Mouse (Mus musculus): ENCODE results near the gene Igsf11. TPM values are rescaled to one million over a fixed set of nuclear protein-coding genes. Genes with fewer than 3 reads are reported as not detected.

Gene Igsf11
- polyA plus RNA-seq, 1 experiment from 2014 or later = 4.1 TPM

- Histone ChIP-seq H3K4me2 (ENCODE audit: low read depth, low read length, severe bottlenecking) (no peak overlapping the region), H3K27me3 (ENCODE audit: control insufficient read depth, insufficient read depth, low read length) (no peaks in the 10 kb centered on the region), H3K27ac (ENCODE audit: low read depth, low read length) (no peak overlapping the region), H3K9ac (ENCODE audit: low read length) (no peak overlapping the region), H3K9me3 (ENCODE audit: control insufficient read depth, low read length) (no peaks in the 10 kb centered on the region), H3K36me3 (ENCODE audit: control insufficient read depth, insufficient read depth, low read length) (no peaks in the 10 kb centered on the region), H3K4me1 (replicated peaks; ENCODE audit: control insufficient read depth, insufficient read depth, low read length) (peaks cover 12% of the 10 kb centered on the region; the same call in 1 of the 2 replicates), H3K4me3 (ENCODE audit: low read depth, low read length) (no peak overlapping the region)
- no peak for DNase-seq (ENCODE audit: low spot score)
- peak; percentile 70 for ATAC-seq (replicated peaks; ENCODE audit: low FRiP score)
Measured at GRCm38 (mm10) chr16:38999298-38999697, 106.8 kb downstream of the Igsf11 start.

- ATAC-seq (replicated peaks; ENCODE audit: low FRiP score) (no peak), DNase-seq (ENCODE audit: low spot score) (no peak)
- no peaks in the 10 kb centered on the region for H3K27me3 ChIP-seq (ENCODE audit: control insufficient read depth, insufficient read depth, low read length)
- H3K9ac ChIP-seq (ENCODE audit: low read length) = no peak overlapping the region
- H3K4me1 ChIP-seq (replicated peaks; ENCODE audit: control insufficient read depth, insufficient read depth, low read length) = no peaks in the 10 kb centered on the region
- no peak overlapping the region for H3K27ac ChIP-seq (ENCODE audit: low read depth, low read length)
- WGBS = 92% methylated on average over 7 of the region's 7 CpGs
- H3K4me3 ChIP-seq (ENCODE audit: low read depth, low read length) = no peak overlapping the region
- H3K4me2 ChIP-seq (ENCODE audit: low read depth, low read length, severe bottlenecking) = no peak overlapping the region
- no peaks in the 10 kb centered on the region for H3K36me3 ChIP-seq (ENCODE audit: control insufficient read depth, insufficient read depth, low read length)
- no peaks in the 10 kb centered on the region for H3K9me3 ChIP-seq (ENCODE audit: control insufficient read depth, low read length)
Measured at GRCm38 (mm10) chr16:39006978-39007377, 114.5 kb downstream of the Igsf11 start.

GRCm38 (mm10) chr16:39019449-39019848 is 127.0 kb downstream of the Igsf11 start:
- Histone ChIP-seq H3K9me3 (ENCODE audit: control insufficient read depth, low read length) (no peaks in the 10 kb centered on the region), H3K27ac (ENCODE audit: low read depth, low read length) (no peak overlapping the region), H3K9ac (ENCODE audit: low read length) (no peak overlapping the region), H3K4me1 (replicated peaks; ENCODE audit: control insufficient read depth, insufficient read depth, low read length) (no peaks in the 10 kb centered on the region), H3K4me3 (ENCODE audit: low read depth, low read length) (no peak overlapping the region), H3K4me2 (ENCODE audit: low read depth, low read length, severe bottlenecking) (no peak overlapping the region), H3K27me3 (ENCODE audit: control insufficient read depth, insufficient read depth, low read length) (no peaks in the 10 kb centered on the region), H3K36me3 (ENCODE audit: control insufficient read depth, insufficient read depth, low read length) (no peaks in the 10 kb centered on the region)
- WGBS = 49% methylated on average over 2 of the region's 2 CpGs
- DNase-seq (ENCODE audit: low spot score) (no peak), ATAC-seq (replicated peaks; ENCODE audit: low FRiP score) (no peak)

- WGBS = 33% methylated on average over 8 of the region's 8 CpGs
- DNase-seq (ENCODE audit: low spot score) (peak; percentile 69), ATAC-seq (replicated peaks; ENCODE audit: low FRiP score) (peak; percentile 86)
- H3K4me2 ChIP-seq (ENCODE audit: low read depth, low read length, severe bottlenecking) = no peak overlapping the region
- H3K27ac ChIP-seq (ENCODE audit: low read depth, low read length) = no peak overlapping the region
- H3K4me3 ChIP-seq (ENCODE audit: low read depth, low read length) = no peak overlapping the region
- no peaks in the 10 kb centered on the region for H3K27me3 ChIP-seq (ENCODE audit: control insufficient read depth, insufficient read depth, low read length)
- H3K4me1 ChIP-seq (replicated peaks; ENCODE audit: control insufficient read depth, insufficient read depth, low read length) = no peaks in the 10 kb centered on the region; the same call in 1 of the 2 replicates
- H3K9me3 ChIP-seq (ENCODE audit: control insufficient read depth, low read length) = no peaks in the 10 kb centered on the region
- H3K9ac ChIP-seq (ENCODE audit: low read length) = no peak overlapping the region
- H3K36me3 ChIP-seq (ENCODE audit: control insufficient read depth, insufficient read depth, low read length) = no peaks in the 10 kb centered on the region
Measured at GRCm38 (mm10) chr16:39025989-39026736, 133.7 kb downstream of the Igsf11 start.

GRCm38 (mm10) chr16:39031350-39031749 is 138.9 kb downstream of the Igsf11 start:
- 86% methylated on average over 2 of the region's 2 CpGs for WGBS
- DNase-seq (ENCODE audit: low spot score) (no peak), ATAC-seq (replicated peaks; ENCODE audit: low FRiP score) (no peak)
- Histone ChIP-seq H3K9ac (ENCODE audit: low read length) (no peak overlapping the region), H3K27me3 (ENCODE audit: control insufficient read depth, insufficient read depth, low read length) (no peaks in the 10 kb centered on the region), H3K27ac (ENCODE audit: low read depth, low read length) (no peak overlapping the region), H3K4me1 (replicated peaks; ENCODE audit: control insufficient read depth, insufficient read depth, low read length) (no peaks in the 10 kb centered on the region; the same call in 1 of the 2 replicates), H3K4me2 (ENCODE audit: low read depth, low read length, severe bottlenecking) (no peak overlapping the region), H3K4me3 (ENCODE audit: low read depth, low read length) (no peak overlapping the region), H3K9me3 (ENCODE audit: control insufficient read depth, low read length) (no peaks in the 10 kb centered on the region), H3K36me3 (ENCODE audit: control insufficient read depth, insufficient read depth, low read length) (no peaks in the 10 kb centered on the region)

GRCm38 (mm10) chr16:39037257-39037656 is 144.8 kb downstream of the Igsf11 start:
- H3K4me2 ChIP-seq (ENCODE audit: low read depth, low read length, severe bottlenecking) = no peak overlapping the region
- no peaks in the 10 kb centered on the region for H3K4me1 ChIP-seq (replicated peaks; ENCODE audit: control insufficient read depth, insufficient read depth, low read length)
- no peaks in the 10 kb centered on the region for H3K36me3 ChIP-seq (ENCODE audit: control insufficient read depth, insufficient read depth, low read length)
- no peak for DNase-seq (ENCODE audit: low spot score)
- WGBS = 79% methylated on average over 4 of the region's 4 CpGs
- H3K4me3 ChIP-seq (ENCODE audit: low read depth, low read length) = no peak overlapping the region
- no peak for ATAC-seq (replicated peaks; ENCODE audit: low FRiP score)
- H3K9me3 ChIP-seq (ENCODE audit: control insufficient read depth, low read length) = no peaks in the 10 kb centered on the region
- H3K9ac ChIP-seq (ENCODE audit: low read length) = no peak overlapping the region
- no peaks in the 10 kb centered on the region for H3K27me3 ChIP-seq (ENCODE audit: control insufficient read depth, insufficient read depth, low read length)
- H3K27ac ChIP-seq (ENCODE audit: low read depth, low read length) = no peak overlapping the region

- DNase-seq (ENCODE audit: low spot score) (no peak), ATAC-seq (replicated peaks; ENCODE audit: low FRiP score) (no peak)
- H3K9ac ChIP-seq (ENCODE audit: low read length) = no peak overlapping the region
- H3K4me3 ChIP-seq (ENCODE audit: low read depth, low read length) = no peak overlapping the region
- H3K4me2 ChIP-seq (ENCODE audit: low read depth, low read length, severe bottlenecking) = no peak overlapping the region
- no peaks in the 10 kb centered on the region for H3K9me3 ChIP-seq (ENCODE audit: control insufficient read depth, low read length)
- no peaks in the 10 kb centered on the region for H3K36me3 ChIP-seq (ENCODE audit: control insufficient read depth, insufficient read depth, low read length)
- H3K27ac ChIP-seq (ENCODE audit: low read depth, low read length) = no peak overlapping the region
- 14% methylated on average over 5 of the region's 5 CpGs for WGBS
- peaks cover 5% of the 10 kb centered on the region; the same call in 1 of the 2 replicates for H3K4me1 ChIP-seq (replicated peaks; ENCODE audit: control insufficient read depth, insufficient read depth, low read length)
- peaks cover 4% of the 10 kb centered on the region; the same call in 1 of the 2 replicates for H3K27me3 ChIP-seq (ENCODE audit: control insufficient read depth, insufficient read depth, low read length)
Measured at GRCm38 (mm10) chr16:39044381-39044780, 151.9 kb downstream of the Igsf11 start.

GRCm38 (mm10) chr16:39048889-39049288 is 156.4 kb downstream of the Igsf11 start:
- peak; percentile 73 for ATAC-seq (replicated peaks; ENCODE audit: low FRiP score)
- H3K27me3 ChIP-seq (ENCODE audit: control insufficient read depth, insufficient read depth, low read length) = peaks cover 4% of the 10 kb centered on the region; the same call in 1 of the 2 replicates
- peak; percentile 73 for DNase-seq (ENCODE audit: low spot score)
- H3K4me1 ChIP-seq (replicated peaks; ENCODE audit: control insufficient read depth, insufficient read depth, low read length) = peaks cover 5% of the 10 kb centered on the region; the same call in 1 of the 2 replicates
- WGBS = 9% methylated on average over 4 of the region's 4 CpGs
- H3K4me3 ChIP-seq (ENCODE audit: low read depth, low read length) = no peak overlapping the region
- H3K36me3 ChIP-seq (ENCODE audit: control insufficient read depth, insufficient read depth, low read length) = no peaks in the 10 kb centered on the region
- H3K27ac ChIP-seq (ENCODE audit: low read depth, low read length) = no peak overlapping the region
- H3K9me3 ChIP-seq (ENCODE audit: control insufficient read depth, low read length) = no peaks in the 10 kb centered on the region
- H3K9ac ChIP-seq (ENCODE audit: low read length) = no peak overlapping the region
- no peak overlapping the region for H3K4me2 ChIP-seq (ENCODE audit: low read depth, low read length, severe bottlenecking)

- H3K27me3 ChIP-seq (ENCODE audit: control insufficient read depth, insufficient read depth, low read length) = no peaks in the 10 kb centered on the region
- ATAC-seq (replicated peaks; ENCODE audit: low FRiP score) (no peak), DNase-seq (ENCODE audit: low spot score) (peak; percentile 85)
- H3K27ac ChIP-seq (ENCODE audit: low read depth, low read length) = no peak overlapping the region
- 1% methylated on average over 2 of the region's 2 CpGs for WGBS
- H3K4me2 ChIP-seq (ENCODE audit: low read depth, low read length, severe bottlenecking) = no peak overlapping the region
- no peak overlapping the region for H3K4me3 ChIP-seq (ENCODE audit: low read depth, low read length)
- H3K4me1 ChIP-seq (replicated peaks; ENCODE audit: control insufficient read depth, insufficient read depth, low read length) = no peaks in the 10 kb centered on the region
- no peak overlapping the region for H3K9ac ChIP-seq (ENCODE audit: low read length)
- H3K36me3 ChIP-seq (ENCODE audit: control insufficient read depth, insufficient read depth, low read length) = no peaks in the 10 kb centered on the region
- no peaks in the 10 kb centered on the region for H3K9me3 ChIP-seq (ENCODE audit: control insufficient read depth, low read length)
Measured at GRCm38 (mm10) chr16:39052971-39053370, 160.5 kb downstream of the Igsf11 start.
